11 mouse cellular contexts compared by ENCODE assay signal in genomic region chr11:6519491-6520033, GRCm38 (mm10). TPM values are rescaled to one million over a fixed set of nuclear protein-coding genes. Genes with fewer than 3 reads are reported as not detected.
DNase-seq lines count a peak whose midpoint lies in the region; ATAC-seq lines count a peak whose summit lies in the region.
"Had no signal": no experiment of that assay in that cellular context is flagged by ENCODE, and none has a peak within 500 bp of the region (broad histone marks: within the 10 kb centered on the region; RNA-seq: fewer than 3 reads in every experiment).

No protein-coding gene starts in this region.

- no peak overlapping the region for H3K4me3 ChIP-seq in forebrain, embryonic 14.5 days (ENCODE audit: low read depth, low read length)
- H3K4me3 ChIP-seq in forebrain, embryonic 13.5 days: no peak overlapping the region

- peaks cover 3% of the 10 kb centered on the region for H3K36me3 ChIP-seq in forebrain, embryonic 14.5 days (ENCODE audit: control insufficient read depth, insufficient read depth, low read length)
- H3K36me3 ChIP-seq in forebrain, embryonic 13.5 days (ENCODE audit: poor library complexity, severe bottlenecking): peaks cover 11% of the 10 kb centered on the region

- H3K9me3 ChIP-seq in forebrain, embryonic 14.5 days (replicated peaks; ENCODE audit: control insufficient read depth, low read length): no peaks in the 10 kb centered on the region
- H3K9me3 ChIP-seq in forebrain, embryonic 13.5 days (replicated peaks): no peaks in the 10 kb centered on the region

- H3K27me3 ChIP-seq in forebrain, embryonic 14.5 days (replicated peaks; ENCODE audit: control insufficient read depth, insufficient read depth, low read length): no peaks in the 10 kb centered on the region
- no peaks in the 10 kb centered on the region for H3K27me3 ChIP-seq in forebrain, embryonic 13.5 days

- H3K9ac ChIP-seq in forebrain, embryonic 14.5 days (ENCODE audit: low read length): no peak overlapping the region
- H3K9ac ChIP-seq in forebrain, embryonic 13.5 days: no peak overlapping the region

- no peak overlapping the region for H3K27ac ChIP-seq in forebrain, embryonic 14.5 days (ENCODE audit: low read depth, low read length)
- H3K27ac ChIP-seq in forebrain, embryonic 13.5 days: no peak overlapping the region

- peak; percentile 19 for DNase-seq in lung, postnatal 14 days
- DNase-seq in lung, postnatal 10 days: no peak
- DNase-seq in induced T-regulatory cell, adult 2 months (ENCODE audit: low read depth): peak; percentile 74
- DNase-seq in thymus, postnatal 4 days: peak; percentile 66
- no peak for DNase-seq in forebrain, embryonic 14.5 days (ENCODE audit: low spot score)
- DNase-seq in right cerebral cortex, adult 2 months (ENCODE audit: low spot score in 2 of 2): no peak
- DNase-seq: cerebellum, adult 11-12 months; kidney, postnatal 36 days; right cerebral cortex, adult 18-20 months had no signal

- ATAC-seq in megakaryocyte progenitor cell, adult 5-6 weeks (replicated peaks; ENCODE audit: poor library complexity): peak; percentile 66
- ATAC-seq in forebrain, embryonic 14.5 days: no peak
- no peak for ATAC-seq in forebrain, embryonic 13.5 days

- WGBS in forebrain, embryonic 14.5 days: 75% methylated on average over 11 of the region's 11 CpGs
- 84% methylated on average over 11 of the region's 11 CpGs for WGBS in forebrain, embryonic 13.5 days

- H3K4me2 ChIP-seq in forebrain, embryonic 14.5 days (ENCODE audit: low read length): no peak overlapping the region
- H3K4me2 ChIP-seq in forebrain, embryonic 13.5 days: no peak overlapping the region

- H3K4me1 ChIP-seq in forebrain, embryonic 14.5 days (ENCODE audit: control insufficient read depth, insufficient read depth, low read length): no peaks in the 10 kb centered on the region
- no peaks in the 10 kb centered on the region for H3K4me1 ChIP-seq in forebrain, embryonic 13.5 days

RNA-seq across cellular contexts. Expression of gene Myo1g, which starts 1.2 kb away (rescaled TPM):
- total RNA-seq in megakaryocyte progenitor cell, adult 5-6 weeks (2015): 39.1 and 43.8 TPM in 2 replicates
- 47.1 and 49.6 TPM in 2 replicates for total RNA-seq in megakaryocyte progenitor cell, adult 5-6 weeks (2017)
- polyA plus RNA-seq in forebrain, embryonic 14.5 days (2014; fragmentation: Nextera tagmentation; extraction: Ambion mirVana): 0.17 and 0.33 TPM in 2 replicates
- 0.17 and 0.21 TPM in 2 replicates for polyA plus RNA-seq in forebrain, embryonic 13.5 days (2015; fragmentation: Nextera tagmentation; extraction: Ambion mirVana)

RNA-seq across cellular contexts. Expression of gene Ccm2, which starts 27.1 kb away (rescaled TPM):
- 18.3 and 22.7 TPM in 2 replicates for total RNA-seq in megakaryocyte progenitor cell, adult 5-6 weeks (2015)
- total RNA-seq in megakaryocyte progenitor cell, adult 5-6 weeks (2017): 43.6 TPM in 2 replicates
- 94.0 and 94.2 TPM in 2 replicates for polyA plus RNA-seq in forebrain, embryonic 14.5 days (2014; fragmentation: Nextera tagmentation; extraction: Ambion mirVana)
- polyA plus RNA-seq in forebrain, embryonic 13.5 days (2015; fragmentation: Nextera tagmentation; extraction: Ambion mirVana): 82.2 and 90.5 TPM in 2 replicates

RNA-seq across cellular contexts. Expression of gene Purb, which starts 43.8 kb away (rescaled TPM):
- total RNA-seq in megakaryocyte progenitor cell, adult 5-6 weeks (2015): 51.3 and 53.0 TPM in 2 replicates
- total RNA-seq in megakaryocyte progenitor cell, adult 5-6 weeks (2017): 38.3 and 40.5 TPM in 2 replicates
- polyA plus RNA-seq in forebrain, embryonic 14.5 days (2014; fragmentation: Nextera tagmentation; extraction: Ambion mirVana): 8.7 and 12.1 TPM in 2 replicates
- polyA plus RNA-seq in forebrain, embryonic 13.5 days (2015; fragmentation: Nextera tagmentation; extraction: Ambion mirVana): 13.9 and 14.8 TPM in 2 replicates

Comparison
In these comparisons a context has a peak if more than half of its experiments do, and no peak if none do; other contexts are left out.
1. DNase-seq: peak in lung, postnatal 14 days (single experiment), induced T-regulatory cell, adult 2 months (single experiment) and thymus, postnatal 4 days (single experiment); none in lung, postnatal 10 days (single experiment), forebrain, embryonic 14.5 days (single experiment) and right cerebral cortex, adult 2 months (0 of 2).